Mouse (Mus musculus): Measurements from ENCODE around the gene Wfdc9. TPM values are rescaled to one million over a fixed set of nuclear protein-coding genes. Genes with fewer than 3 reads are reported as not detected.
"Not testable (repeated sequence)": the region's sequence is repeated elsewhere in the genome, so short reads cannot be mapped to it uniquely, and the experiment has no call there.

The Wfdc9 gene
- total RNA-seq, 2 experiments from 2014 or later, result not detected

- no peak for DNase-seq
- intact Hi-C loops (cut with DNase I), result no loop called here
Observed at GRCm38 (mm10) chr2:164621775-164622174, 34.6 kb downstream of the Wfdc9 start.

GRCm38 (mm10) chr2:164619050-164619449 is 37.3 kb downstream of the Wfdc9 start:
- intact Hi-C loops (cut with DNase I), result no loop called here

GRCm38 (mm10) chr2:164615386-164615785 is 41.0 kb downstream of the Wfdc9 start:
- intact Hi-C loops (cut with DNase I), result no loop called here
- no peak for DNase-seq

More at GRCm38 (mm10) chr2:164619050-164619449, 37.3 kb downstream of the Wfdc9 start:
- DNase-seq, result no peak

- DNase-seq, result peak; percentile 55
- intact Hi-C loops (cut with DNase I), result not testable (repeated sequence)
Observed at GRCm38 (mm10) chr2:164613471-164613870, 42.9 kb downstream of the Wfdc9 start, which contains the start of the genes Wfdc6b and Wfdc8. Gene Wfdc6b, plus strand, starts transcription at chr2:164613522. Gene Wfdc8, minus strand, starts transcription at chr2:164613626.

GRCm38 (mm10) chr2:164608781-164609180 is 47.6 kb downstream of the Wfdc9 start:
- intact Hi-C loops (cut with DNase I), result no loop called here
- DNase-seq, result peak; percentile 8

GRCm38 (mm10) chr2:164604411-164604810 is 52.0 kb downstream of the Wfdc9 start:
- intact Hi-C loops (cut with DNase I), result no loop called here
- no peak for DNase-seq

GRCm38 (mm10) chr2:164603482-164603881 is 52.9 kb downstream of the Wfdc9 start:
- intact Hi-C loops (cut with DNase I), result no loop called here
- DNase-seq, result no peak

GRCm38 (mm10) chr2:164600179-164600578 is 56.2 kb downstream of the Wfdc9 start:
- intact Hi-C loops (cut with DNase I), result no loop called here
- DNase-seq, result no peak

Other genes with a start within 250 kb of the Wfdc9 start
- gene Sdc4, start 212.7 kb downstream of the Wfdc9 start, total RNA-seq (2021), result 10 to 100 TPM in 1 of 2 experiments, 1 to 10 TPM in 1; 9.6 to 12.6 TPM
- gene Sys1, start 199.6 kb downstream of the Wfdc9 start, total RNA-seq (2021), result 10 to 100 TPM; 42.5 to 45.8 TPM
- gene Gm20458, start 195.6 kb downstream of the Wfdc9 start, total RNA-seq (2021), result 1 to 10 TPM in 1 of 2 experiments, not detected in 1; 2.9 TPM
- not detected for gene Trp53tg5, start 182.9 kb downstream of the Wfdc9 start, total RNA-seq (2021)
- gene Dbndd2, start 170.5 kb downstream of the Wfdc9 start, total RNA-seq (2021), result 10 to 100 TPM; 32.6 to 33.5 TPM
- gene Pigt, start 159.1 kb downstream of the Wfdc9 start, total RNA-seq (2021), result 100 to 1,000 TPM; 109 to 113 TPM
- gene Wfdc2, start 94.2 kb downstream of the Wfdc9 start, total RNA-seq (2021), result 1 to 10 TPM in 1 of 2 experiments, not detected in 1; 2.1 TPM
- gene Spint3, start 83.1 kb downstream of the Wfdc9 start, total RNA-seq (2021), result not detected
- gene Wfdc6a, start 71.1 kb downstream of the Wfdc9 start, total RNA-seq (2021), result not detected
- not detected for gene Eppin, start 63.0 kb downstream of the Wfdc9 start, total RNA-seq (2021)
- under 1 TPM in 1 of 2 experiments, not detected in 1; 0.40 TPM for gene Wfdc6b, start 43.1 kb downstream of the Wfdc9 start, total RNA-seq (2021)
- gene Wfdc8, start 43.0 kb downstream of the Wfdc9 start, total RNA-seq (2021), result not detected
- gene Wfdc16, start 17.8 kb downstream of the Wfdc9 start, total RNA-seq (2021), result not detected
- not detected for gene Wfdc10, start 537 bp downstream of the Wfdc9 start, total RNA-seq (2021)
- not detected for gene Wfdc11, start 17.5 kb upstream of the Wfdc9 start, total RNA-seq (2021)
- gene Wfdc13, start 28.5 kb upstream of the Wfdc9 start, total RNA-seq (2021), result not detected
- gene Spint4, start 41.9 kb upstream of the Wfdc9 start, total RNA-seq (2021), result not detected
- not detected for gene Spint5, start 58.7 kb upstream of the Wfdc9 start, total RNA-seq (2021)
- 1 to 10 TPM in 1 of 2 experiments, under 1 TPM in 1; 0.60 to 1.1 TPM for gene Wfdc3, start 89.3 kb upstream of the Wfdc9 start, total RNA-seq (2021)
- 10 to 100 TPM; 35.8 to 38.1 TPM for gene Dnttip1, start 89.4 kb upstream of the Wfdc9 start, total RNA-seq (2021)
- 10 to 100 TPM; 10.8 to 14.3 TPM for gene Ube2c, start 113.3 kb upstream of the Wfdc9 start, total RNA-seq (2021)
- not detected for gene Tnnc2, start 123.4 kb upstream of the Wfdc9 start, total RNA-seq (2021)
- 10 to 100 TPM; 52.8 to 56.9 TPM for gene Snx21, start 129.2 kb upstream of the Wfdc9 start, total RNA-seq (2021)
- gene Acot8, start 148.3 kb upstream of the Wfdc9 start, total RNA-seq (2021), result 10 to 100 TPM; 20.6 to 20.8 TPM
- 1 to 10 TPM; 6.9 to 8.0 TPM for gene Zswim3, start 148.5 kb upstream of the Wfdc9 start, total RNA-seq (2021)
- 10 to 100 TPM; 17.5 to 17.8 TPM for gene Zswim1, start 166.1 kb upstream of the Wfdc9 start, total RNA-seq (2021)
- gene Spata25, start 172.0 kb upstream of the Wfdc9 start, total RNA-seq (2021), result 1 to 10 TPM; 1.1 to 1.2 TPM
- 10 to 100 TPM; 56.8 to 62.2 TPM for gene Ctsa, start 176.3 kb upstream of the Wfdc9 start, total RNA-seq (2021)
- 1 to 10 TPM; 5.1 to 5.6 TPM for gene Neurl2, start 176.9 kb upstream of the Wfdc9 start, total RNA-seq (2021)
- gene Pltp, start 201.1 kb upstream of the Wfdc9 start, total RNA-seq (2021), result 10 to 100 TPM; 63.5 to 71.3 TPM
- gene Pcif1, start 222.7 kb upstream of the Wfdc9 start, total RNA-seq (2021), result 10 to 100 TPM; 53.9 to 61.4 TPM